Mouse (Mus musculus): ENCODE data around the gene Zfp663. TPM values are rescaled to one million over a fixed set of nuclear protein-coding genes. Genes with fewer than 3 reads are reported as not detected.

Gene Zfp663
- total and polyA plus RNA-seq, 3 experiments = 0.18 TPM; not detected in 2

DNA sequence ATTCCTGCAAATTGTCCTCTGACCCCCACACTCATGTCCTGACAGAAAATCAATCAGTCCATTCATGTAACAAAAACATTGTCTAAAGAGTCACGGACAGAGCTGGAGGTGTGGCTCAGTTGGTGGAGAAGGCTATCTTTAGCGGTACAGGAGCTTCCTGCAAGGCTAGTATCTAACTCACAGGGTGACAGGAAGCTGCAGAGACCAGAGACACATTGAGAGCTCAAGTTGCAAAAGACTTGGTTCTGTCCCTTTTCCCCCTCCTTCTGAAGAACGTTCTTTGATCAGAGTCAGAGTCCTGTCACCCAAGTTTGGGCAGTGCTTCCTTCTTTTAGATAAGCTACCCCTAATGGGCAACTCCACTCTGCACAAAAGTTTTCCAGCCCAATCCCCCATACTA is 38.8 kb downstream of the Zfp663 start (continued):
- no peak for TF ChIP-seq JUND (IDR thresholded peaks at IDR 0.05; ENCODE audit: low read depth, low read length)
- TF ChIP-seq MYB (IDR thresholded peaks at IDR 0.05; ENCODE audit: low read depth, low read length) = no peak
- no peak for TF ChIP-seq RAD21 (IDR thresholded peaks at IDR 0.05; ENCODE audit: low read depth, low read length)
- TF ChIP-seq POLR2AphosphoS5 (IDR thresholded peaks at IDR 0.05; ENCODE audit: borderline replicate concordance, low read depth, low read length) = no peak
- no peak for TF ChIP-seq ZMIZ1 (IDR thresholded peaks at IDR 0.05; ENCODE audit: low read depth, low read length)
- TF ChIP-seq POLR2AphosphoS2 (IDR thresholded peaks at IDR 0.05; ENCODE audit: low read length) = no peak
- no peak for TF ChIP-seq NRF1 (IDR thresholded peaks at IDR 0.05; ENCODE audit: insufficient read depth, low read depth, low read length, poor library complexity, severe bottlenecking)
- no peak for TF ChIP-seq RCOR1 (IDR thresholded peaks at IDR 0.05; ENCODE audit: low read depth, low read length)
- TF ChIP-seq USF2 (IDR thresholded peaks at IDR 0.05; ENCODE audit: borderline replicate concordance in 1 of 2, insufficient read depth in 1 of 2, low read depth in 1 of 2, low read length in 2 of 2) = no peak
- no peak for TF ChIP-seq ZKSCAN1 (IDR thresholded peaks at IDR 0.05; ENCODE audit: low read depth, low read length)
- TF ChIP-seq TCF12 (IDR thresholded peaks at IDR 0.05; ENCODE audit: low read depth, low read length) = peak; percentile 30; the same call in 1 of the 2 replicates
- TF ChIP-seq MXI1 (IDR thresholded peaks at IDR 0.05; ENCODE audit: low read depth, low read length) = no peak

DNA sequence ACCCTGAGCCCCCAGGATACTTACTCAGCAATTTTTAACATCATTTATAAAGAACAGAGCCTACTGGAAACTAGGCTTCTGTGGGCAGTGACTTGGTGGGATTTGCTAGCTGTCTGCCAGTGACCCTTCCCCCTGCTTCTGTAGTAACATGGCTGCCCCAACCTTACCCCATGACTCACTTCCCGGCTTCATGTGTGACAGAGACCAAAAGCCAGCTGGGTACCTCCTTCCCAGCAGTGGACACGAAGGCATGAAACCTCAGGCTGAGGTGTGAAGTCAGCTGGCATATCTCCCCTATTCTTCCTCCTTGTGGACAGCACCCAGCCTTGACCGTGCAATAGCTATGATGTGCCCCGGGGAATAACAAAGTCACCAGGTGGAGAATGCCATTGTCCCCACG is 39.8 kb downstream of the Zfp663 start:
- Histone ChIP-seq H3K36me3 (ENCODE audit: control insufficient read depth in 1 of 2, insufficient read depth in 2 of 2, low read length in 2 of 2) (peaks cover 0 to 22% of the 10 kb centered on the region in 2 experiments; a peak in 2 of 4 replicates), H3K9me3 (replicated peaks; ENCODE audit: insufficient read depth, low read length) (no peaks in the 10 kb centered on the region), H3K27me3 (ENCODE audit: control insufficient read depth in 1 of 2, insufficient read depth in 2 of 2, low read length in 2 of 2) (no peaks in the 10 kb centered on the region), H3K79me2 (ENCODE audit: control insufficient read depth, insufficient read depth, low read length, poor library complexity) (peaks cover 13% of the 10 kb centered on the region), H3K27ac (ENCODE audit: control insufficient read depth, low read depth, low read length) (no peak overlapping the region), H3K4me3 (ENCODE audit: control insufficient read depth in 1 of 2, insufficient read depth in 1 of 2, low read depth in 2 of 2, low read length in 2 of 2) (no peak overlapping the region), H3K9ac (ENCODE audit: control insufficient read depth, low read depth, low read length, poor library complexity, severe bottlenecking) (no peak overlapping the region), H3K4me1 (ENCODE audit: control insufficient read depth in 1 of 2, insufficient read depth in 2 of 2, low read length in 2 of 2) (peaks cover 0 to 42% of the 10 kb centered on the region in 2 experiments; a peak in 3 of 4 replicates)
- TF ChIP-seq ELF1 (IDR thresholded peaks at IDR 0.05; ENCODE audit: low read depth, low read length) = no peak
- TF ChIP-seq TAL1 (IDR thresholded peaks at IDR 0.05; ENCODE audit: low read length) = no peak
- TF ChIP-seq UBTF (IDR thresholded peaks at IDR 0.05; ENCODE audit: borderline replicate concordance, insufficient read depth, low read depth, low read length) = no peak
- no peak for TF ChIP-seq USF2 (IDR thresholded peaks at IDR 0.05; ENCODE audit: borderline replicate concordance in 1 of 2, insufficient read depth in 1 of 2, low read depth in 1 of 2, low read length in 2 of 2)
- TF ChIP-seq GATA1 (IDR thresholded peaks at IDR 0.05; ENCODE audit: low read depth, low read length) = no peak
- TF ChIP-seq CHD1 (IDR thresholded peaks at IDR 0.05; ENCODE audit: low read depth, low read length) = no peak
- TF ChIP-seq MXI1 (IDR thresholded peaks at IDR 0.05; ENCODE audit: low read depth, low read length) = no peak
- no peak for TF ChIP-seq E2F4 (IDR thresholded peaks at IDR 0.05; ENCODE audit: borderline replicate concordance, low read depth, low read length)
- TF ChIP-seq POLR2AphosphoS2 (IDR thresholded peaks at IDR 0.05; ENCODE audit: low read length) = no peak
- TF ChIP-seq MEF2A (IDR thresholded peaks at IDR 0.05; ENCODE audit: extremely low read depth, insufficient replicate concordance, low read depth, low read length, poor library complexity, severe bottlenecking) = no peak
- TF ChIP-seq ZC3H11A (IDR thresholded peaks at IDR 0.05; ENCODE audit: low read depth, low read length) = no peak
- no peak for TF ChIP-seq TBP (IDR thresholded peaks at IDR 0.05; ENCODE audit: low read depth, low read length)
- no peak for TF ChIP-seq EP300 (IDR thresholded peaks at IDR 0.05; ENCODE audit: low read depth in 1 of 2, low read length in 2 of 2)
- DNase-seq (ENCODE audit: low read depth, low spot score) = no peak

All from MEL (cell line).